9 mouse cellular contexts compared by ENCODE assay signal in the genomic region with DNA sequence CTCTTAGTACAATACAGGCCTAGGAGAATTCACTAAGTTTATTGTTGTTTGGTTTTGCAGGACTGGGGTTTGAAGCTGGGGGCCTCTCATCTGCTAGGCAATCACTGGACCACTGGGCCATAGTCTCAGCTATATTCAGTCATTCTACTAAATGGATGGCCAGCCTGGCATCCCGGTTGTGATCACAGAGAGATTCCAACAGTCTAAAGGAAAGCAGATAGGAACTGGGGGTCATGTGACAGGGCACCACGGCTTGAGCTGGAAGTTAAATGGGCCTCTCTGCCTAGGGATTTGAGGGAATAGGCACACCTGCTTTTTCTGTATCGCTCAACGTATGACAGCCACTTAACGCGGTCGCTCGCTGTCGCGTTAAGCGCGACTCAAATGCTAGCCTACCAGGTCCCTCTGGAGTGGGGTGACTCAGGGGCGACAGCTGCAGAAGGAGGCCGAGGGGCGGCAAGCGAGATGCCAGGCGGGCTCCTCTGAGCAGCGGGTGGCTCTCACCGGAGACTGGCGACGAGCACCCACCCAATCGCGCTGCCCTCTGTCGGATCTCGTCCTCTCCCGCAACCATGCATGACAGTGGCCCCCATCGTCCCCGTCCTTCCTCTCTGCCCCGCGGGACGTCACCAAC. TPM values are rescaled to one million over a fixed set of nuclear protein-coding genes. Genes with fewer than 3 reads are reported as not detected.
DNase-seq lines count a peak whose midpoint lies in the region; ATAC-seq and TF ChIP-seq lines count a peak whose summit lies in the region.
"Had no signal": no experiment of that assay in that cellular context is flagged by ENCODE, and none has a peak within 500 bp of the region (broad histone marks: within the 10 kb centered on the region; RNA-seq: fewer than 3 reads in every experiment).

No protein-coding gene starts in this region.

- H3K9ac ChIP-seq in heart, embryonic 14.5 days (ENCODE audit: low read length): peak overlapping the region; percentile 80
- H3K9ac ChIP-seq in forebrain, embryonic 15.5 days (replicated peaks): peak overlapping the region; percentile 56

- H3K4me1 ChIP-seq in heart, embryonic 14.5 days (ENCODE audit: control insufficient read depth in 2 of 2, insufficient read depth in 2 of 2, low read length in 2 of 2): peaks cover 0 to 19% of the 10 kb centered on the region in 2 experiments; a peak in 3 of 4 replicates
- peaks cover 33% of the 10 kb centered on the region for H3K4me1 ChIP-seq in G1E (ENCODE audit: insufficient read depth, low read depth, low read length)
- peaks cover 32% of the 10 kb centered on the region for H3K4me1 ChIP-seq in forebrain, embryonic 15.5 days
- peaks cover 34% of the 10 kb centered on the region for H3K4me1 ChIP-seq in midbrain, embryonic 10.5 days

- peaks cover 34% of the 10 kb centered on the region for H3K36me3 ChIP-seq in heart, embryonic 14.5 days (ENCODE audit: control insufficient read depth, insufficient read depth, low read length)
- peaks cover 48% of the 10 kb centered on the region for H3K36me3 ChIP-seq in G1E (replicated peaks)
- H3K36me3 ChIP-seq in forebrain, embryonic 15.5 days: peaks cover 9% of the 10 kb centered on the region
- peaks cover 21% of the 10 kb centered on the region for H3K36me3 ChIP-seq in midbrain, embryonic 10.5 days

- ATAC-seq in heart, embryonic 14.5 days (ENCODE audit: insufficient number of reproducible peaks, insufficient read depth, low FRiP score, low read depth): no peak
- no peak for ATAC-seq in G1E (ENCODE audit: extremely low read depth, insufficient number of reproducible peaks, low FRiP score, poor library complexity, severe bottlenecking)
- ATAC-seq in forebrain, embryonic 15.5 days (replicated peaks): no peak

- no peaks in the 10 kb centered on the region for H3K9me3 ChIP-seq in heart, embryonic 14.5 days (ENCODE audit: control insufficient read depth, low read length)
- H3K9me3 ChIP-seq in G1E (replicated peaks): no peaks in the 10 kb centered on the region
- H3K9me3 ChIP-seq in forebrain, embryonic 15.5 days: no peaks in the 10 kb centered on the region
- H3K9me3 ChIP-seq in midbrain, embryonic 10.5 days (replicated peaks): no peaks in the 10 kb centered on the region

- peak overlapping the region; percentile 88 for H3K4me2 ChIP-seq in heart, embryonic 14.5 days (ENCODE audit: low read length)
- H3K4me2 ChIP-seq in forebrain, embryonic 15.5 days (replicated peaks): peak overlapping the region; percentile 96

- peak overlapping the region in 1 of 2 experiments; percentile 50; a peak in 2 of 4 replicates for H3K27ac ChIP-seq in heart, embryonic 14.5 days (replicated peaks in 1 of 2; ENCODE audit: control insufficient read depth in 1 of 2, insufficient read depth in 1 of 2, low read depth in 2 of 2, low read length in 2 of 2)
- H3K27ac ChIP-seq in forebrain, embryonic 15.5 days (replicated peaks): 0 out of 2 replicates have a peak overlapping the region, but pooled peaks have one; percentile 23
- peak overlapping the region; percentile 92 for H3K27ac ChIP-seq in midbrain, embryonic 10.5 days (replicated peaks)

- no peak for DNase-seq in heart, postnatal 4 days
- DNase-seq in G1E (ENCODE audit: low spot score) (no peak), adipocyte (ENCODE audit: low spot score) (no peak)
- peak; percentile 15 for DNase-seq in midbrain, embryonic 10.5 days (ENCODE audit: low spot score)
- DNase-seq in ovary, adult 18-20 months (ENCODE audit: low spot score): no peak
- no peak for DNase-seq in layer of hippocampus, adult 18-20 months (ENCODE audit: low spot score in 2 of 2)

- peak overlapping the region; percentile 63 to 65 for H3K4me3 ChIP-seq in heart, embryonic 14.5 days (ENCODE audit: control insufficient read depth in 1 of 2, insufficient read depth in 1 of 2, low read depth in 1 of 2, low read length in 2 of 2)
- peak overlapping the region; percentile 84 for H3K4me3 ChIP-seq in G1E (ENCODE audit: low read depth, low read length)
- peak overlapping the region; percentile 88 for H3K4me3 ChIP-seq in forebrain, embryonic 15.5 days
- H3K4me3 ChIP-seq in midbrain, embryonic 10.5 days: peak overlapping the region; percentile 95

- under 1% methylated on average over 29 of the region's 31 CpGs for WGBS in heart, embryonic 14.5 days
- WGBS in forebrain, embryonic 15.5 days: under 1% methylated on average over 31 of the region's 31 CpGs
- 0% methylated on average over 31 of the region's 31 CpGs for WGBS in midbrain, embryonic 10.5 days

- no peaks in the 10 kb centered on the region for H3K27me3 ChIP-seq in heart, embryonic 14.5 days (ENCODE audit: control insufficient read depth, insufficient read depth, low read length)
- H3K27me3 ChIP-seq in G1E (ENCODE audit: insufficient read depth, low read length): no peaks in the 10 kb centered on the region
- no peaks in the 10 kb centered on the region for H3K27me3 ChIP-seq in forebrain, embryonic 15.5 days
- H3K27me3 ChIP-seq in midbrain, embryonic 10.5 days (ENCODE audit: low read depth, poor library complexity, severe bottlenecking): no peaks in the 10 kb centered on the region
- H3K27me3 ChIP-seq: Patski had no signal

- no peak for TF ChIP-seq CTCF in G1E (IDR thresholded peaks at IDR 0.05; ENCODE audit: low read depth, low read length)

RNA-seq across cellular contexts. Expression of a gene that starts 0.4 kb away (rescaled TPM):
- 28.7 and 32.6 TPM in 2 replicates for polyA plus RNA-seq in heart, embryonic 14.5 days (2014; fragmentation: Nextera tagmentation; extraction: Ambion mirVana)
- total RNA-seq in heart, postnatal 4 days (2021): 10 to 100 TPM; 16.0 to 17.2 TPM
- total RNA-seq in G1E (2014; fragmentation: Nextera tagmentation): 75.9 and 77.4 TPM in 2 replicates
- 180 and 187 TPM in 2 replicates for total RNA-seq in G1E (2017)
- polyA plus RNA-seq in G1E (2012): 41.8 and 50.2 TPM in 2 replicates
- 29.9 and 33.8 TPM in 2 replicates for polyA plus RNA-seq in forebrain, embryonic 15.5 days (2015; fragmentation: Nextera tagmentation; extraction: Ambion mirVana)
- 72.8 and 83.1 TPM in 2 replicates for polyA plus RNA-seq in midbrain, embryonic 10.5 days (2016; fragmentation: Nextera tagmentation; extraction: Ambion mirVana)
- total RNA-seq in layer of hippocampus, adult 18-20 months (2021): 1 to 10 TPM; 1.6 to 2.1 TPM

RNA-seq across cellular contexts. Expression of a gene that starts 0.8 kb away (rescaled TPM):
- 13.8 and 16.0 TPM in 2 replicates for polyA plus RNA-seq in heart, embryonic 14.5 days (2014; fragmentation: Nextera tagmentation; extraction: Ambion mirVana)
- total RNA-seq in heart, postnatal 4 days (2021): 10 to 100 TPM in 1 of 2 experiments, 1 to 10 TPM in 1; 9.4 to 11.6 TPM
- total RNA-seq in G1E (2014; fragmentation: Nextera tagmentation): 27.3 and 36.3 TPM in 2 replicates
- 61.2 and 65.9 TPM in 2 replicates for total RNA-seq in G1E (2017)
- 3.3 and 4.0 TPM in 2 replicates for polyA plus RNA-seq in G1E (2012)
- 29.8 and 31.3 TPM in 2 replicates for polyA plus RNA-seq in forebrain, embryonic 15.5 days (2015; fragmentation: Nextera tagmentation; extraction: Ambion mirVana)
- polyA plus RNA-seq in midbrain, embryonic 10.5 days (2016; fragmentation: Nextera tagmentation; extraction: Ambion mirVana): 16.0 and 17.5 TPM in 2 replicates
- total RNA-seq in layer of hippocampus, adult 18-20 months (2021): 10 to 100 TPM; 43.9 to 47.7 TPM

RNA-seq across cellular contexts. Expression of a gene that starts 17.3 kb away (rescaled TPM):
- polyA plus RNA-seq in heart, embryonic 14.5 days (2014; fragmentation: Nextera tagmentation; extraction: Ambion mirVana): not detected in 2 replicates
- not detected for total RNA-seq in heart, postnatal 4 days (2021)
- total RNA-seq in G1E (2014; fragmentation: Nextera tagmentation): not detected in 2 replicates
- not detected in 2 replicates for total RNA-seq in G1E (2017)
- not detected in 2 replicates for polyA plus RNA-seq in G1E (2012)
- polyA plus RNA-seq in forebrain, embryonic 15.5 days (2015; fragmentation: Nextera tagmentation; extraction: Ambion mirVana): 0.08 TPM in 1 of 2 replicates, not detected in the other
- 0.06 and 0.11 TPM in 2 replicates for polyA plus RNA-seq in midbrain, embryonic 10.5 days (2016; fragmentation: Nextera tagmentation; extraction: Ambion mirVana)
- total RNA-seq in layer of hippocampus, adult 18-20 months (2021): not detected
- polyA plus RNA-seq: Patski had no signal
